Mouse (Mus musculus): Measurements from ENCODE around the gene Sfxn2. TPM values are rescaled to one million over a fixed set of nuclear protein-coding genes. Genes with fewer than 3 reads are reported as not detected.

The Sfxn2 gene
- total RNA-seq, 2 experiments from 2014 or later = 2.2 to 3.8 TPM

- peak; percentile 97 for DNase-seq (ENCODE audit: low spot score)
These were observed 25.6 kb downstream of the Sfxn2 start, which contains the start of gene Wbp1l for GRCm38 (mm10) chr19:46598720-46599252. Wbp1l (plus strand) TSS chr19:46599084.

- peak; percentile 42 for DNase-seq (ENCODE audit: low spot score)
These were observed 26.5 kb downstream of the Sfxn2 start for GRCm38 (mm10) chr19:46599375-46600256.

GRCm38 (mm10) chr19:46600371-46600770 is 27.2 kb downstream of the Sfxn2 start:
- DNase-seq (ENCODE audit: low spot score) = no peak

- no peak for DNase-seq (ENCODE audit: low spot score)
These were observed 28.3 kb downstream of the Sfxn2 start for GRCm38 (mm10) chr19:46601491-46601890.

- DNase-seq (ENCODE audit: low spot score) = no peak
These were observed 29.2 kb downstream of the Sfxn2 start for GRCm38 (mm10) chr19:46602406-46602805.

GRCm38 (mm10) chr19:46606718-46607117 is 33.6 kb downstream of the Sfxn2 start:
- no peak for DNase-seq (ENCODE audit: low spot score)

- peak; percentile 65 for DNase-seq (ENCODE audit: low spot score)
These were observed 34.3 kb downstream of the Sfxn2 start for GRCm38 (mm10) chr19:46607424-46607823.

GRCm38 (mm10) chr19:46608158-46608557 is 35.0 kb downstream of the Sfxn2 start:
- no peak for DNase-seq (ENCODE audit: low spot score)

- no peak for DNase-seq (ENCODE audit: low spot score)
These were observed 43.2 kb downstream of the Sfxn2 start for GRCm38 (mm10) chr19:46616378-46616777.

GRCm38 (mm10) chr19:46617361-46617760 is 44.2 kb downstream of the Sfxn2 start:
- DNase-seq (ENCODE audit: low spot score) = no peak

- no peak for DNase-seq (ENCODE audit: low spot score)
These were observed 45.2 kb downstream of the Sfxn2 start for GRCm38 (mm10) chr19:46618322-46618721.

GRCm38 (mm10) chr19:46619001-46619400 is 45.8 kb downstream of the Sfxn2 start:
- no peak for DNase-seq (ENCODE audit: low spot score)

- no peak for DNase-seq (ENCODE audit: low spot score)
These were observed 46.4 kb downstream of the Sfxn2 start for GRCm38 (mm10) chr19:46619518-46619917.

- no peak for DNase-seq (ENCODE audit: low spot score)
These were observed 47.0 kb downstream of the Sfxn2 start for GRCm38 (mm10) chr19:46620016-46620808.

- no peak for DNase-seq (ENCODE audit: low spot score)
These were observed 48.3 kb downstream of the Sfxn2 start for GRCm38 (mm10) chr19:46621236-46622183.

- no peak for DNase-seq (ENCODE audit: low spot score)
These were observed 49.6 kb downstream of the Sfxn2 start for GRCm38 (mm10) chr19:46622659-46623193.

- DNase-seq (ENCODE audit: low spot score) = no peak
These were observed 50.1 kb downstream of the Sfxn2 start for GRCm38 (mm10) chr19:46623194-46623667.

- DNase-seq (ENCODE audit: low spot score) = peak; percentile 83
These were observed 50.9 kb downstream of the Sfxn2 start for GRCm38 (mm10) chr19:46623790-46624772.

GRCm38 (mm10) chr19:46625015-46625414 is 51.9 kb downstream of the Sfxn2 start:
- DNase-seq (ENCODE audit: low spot score) = no peak

Data from gastrocnemius, adult 18-20 months (tissue).